Mouse (Mus musculus) C2C12 (cell line): ENCODE data around the gene Mroh2a.

Source experiments
- CTCF ChIP-seq: IDR thresholded peaks from one replicate; pipeline ENCODE4 v1.5.1; 2011; ENCODE audit not compliant: control insufficient read depth, insufficient read depth, insufficient read length
- USF1 ChIP-seq: IDR thresholded peaks from one replicate; pipeline ENCODE4 v1.6.1; 2011; ENCODE audit warnings: low read depth, mild to moderate bottlenecking, control low read depth, moderate library complexity

DNA sequence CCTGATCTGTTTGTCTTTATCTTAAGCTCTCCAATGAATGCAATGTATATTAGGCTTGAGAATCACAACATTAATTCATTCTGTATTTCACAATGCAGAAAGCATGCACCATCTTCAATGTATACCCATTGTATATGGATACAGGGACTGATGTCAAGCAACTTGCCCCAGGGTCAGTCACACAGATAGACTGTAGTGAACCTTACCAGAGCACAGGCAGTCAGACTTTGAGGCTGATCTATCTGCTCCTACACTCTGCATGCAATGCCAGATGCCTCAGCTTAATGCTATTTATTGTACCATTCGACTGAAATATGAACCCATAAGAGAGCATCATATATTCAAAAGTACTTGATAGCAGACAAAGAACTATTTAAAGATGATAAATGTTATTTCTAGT, 63.7 kb downstream of the Mroh2a start:
- no peak for TF ChIP-seq CTCF
- TF ChIP-seq USF1, result no peak
